Mouse (Mus musculus) kidney, embryonic 14.5 days (tissue): ENCODE results near the gene Slc22a20. TPM values are rescaled to one million over a fixed set of nuclear protein-coding genes. Genes with fewer than 3 reads are reported as not detected.

Experiments used
- ATAC-seq: fragments of 200-750 bp; cut with Nextera tagmentation; 2 replicates; pipeline ENCODE4 v1.8.0; 2017; ENCODE audit warnings: moderate number of reproducible peaks, mild to moderate bottlenecking, moderate TSS enrichment, moderate library complexity; ENCODE audit not compliant: low FRiP score, low TSS enrichment
- H3K27ac ChIP-seq: fragments of 300-500 bp; sonication (generic); 2 replicates; pipeline ENCODE4 v1.5.1; 2014; ENCODE audit warnings: low read depth, mild to moderate bottlenecking, low read length, moderate library complexity, mixed read lengths
- H3K27me3 ChIP-seq: fragments of 300-500 bp; sonication (generic); 2 replicates; pipeline ENCODE4 v1.6.1; 2014; ENCODE audit warnings: mild to moderate bottlenecking, low read length; ENCODE audit not compliant: control insufficient read depth, insufficient read depth
- H3K36me3 ChIP-seq: fragments of 300-500 bp; sonication (generic); 2 replicates; pipeline ENCODE4 v1.6.1; 2014; ENCODE audit warnings: low read length, mixed read lengths; ENCODE audit not compliant: control insufficient read depth, insufficient read depth
- H3K4me1 ChIP-seq: fragments of 300-500 bp; sonication (generic); 2 replicates; pipeline ENCODE4 v1.6.1; 2014; ENCODE audit warnings: low read length, mixed read lengths; ENCODE audit not compliant: control insufficient read depth, insufficient read depth
- H3K4me2 ChIP-seq: fragments of 300-500 bp; sonication (generic); replicated peaks from 2 replicates; pipeline ENCODE4 v1.6.1; 2014; ENCODE audit warnings: low read depth, mild to moderate bottlenecking, low read length
- H3K4me3 ChIP-seq: fragments of 300-500 bp; sonication (generic); 2 replicates; pipeline ENCODE4 v1.5.1; 2014; ENCODE audit warnings: mild to moderate bottlenecking, low read length
- H3K9ac ChIP-seq: fragments of 300-500 bp; sonication (generic); 2 replicates; pipeline ENCODE4 v1.6.1; 2014; ENCODE audit warnings: low read depth, mild to moderate bottlenecking, low read length, moderate library complexity
- H3K9me3 ChIP-seq: fragments of 300-500 bp; sonication (generic); 2 replicates; pipeline ENCODE4 v1.6.1; 2016; ENCODE audit warnings: low read length; ENCODE audit not compliant: control insufficient read depth
- WGBS: fragments of 180-500 bp; shearing (Covaris S2); extraction: QIAGEN DNeasy Blood & Tissue Kit; methylation state at CpG from one replicate; pipeline ENCODE4 v1.1.7; 2014; 5-methylcytosine and 5-hydroxymethylcytosine counted together
- polyA plus RNA-seq: library from polyadenylated mRNA; unstranded; fragments of >200 nt; fragmentation: Nextera tagmentation; extraction: Ambion mirVana; gene quantifications from 2 replicates; pipeline ENCODE4 v1.2.1, GENCODE M21; 2014

Slc22a20 gene
- polyA plus RNA-seq, 1 experiment from 2014 or later, result not detected

DNA sequence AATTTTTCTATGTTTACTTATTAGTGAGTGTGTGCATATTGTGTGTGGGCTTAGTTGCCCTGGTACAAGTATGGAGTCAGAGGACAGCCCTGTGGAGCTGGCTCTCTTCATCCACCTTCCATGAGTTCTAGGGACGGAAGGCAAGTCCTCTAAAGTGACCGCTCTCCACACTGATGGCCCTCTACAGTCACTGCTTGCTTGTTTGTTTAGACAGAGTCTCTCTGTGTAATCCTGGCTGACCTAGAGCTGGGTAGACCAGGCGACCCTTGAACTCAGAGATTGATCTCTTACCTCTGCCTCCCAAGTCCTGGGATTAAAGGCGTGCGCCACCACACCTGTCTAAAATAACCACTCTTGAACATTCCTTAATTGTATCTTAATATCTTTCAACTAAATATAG lies 28.6 kb downstream of the Slc22a20 start:
- H3K4me3 ChIP-seq, result no peak overlapping the region
- no peak overlapping the region for H3K4me2 ChIP-seq
- WGBS, result 85% methylated on average over 5 of the region's 5 CpGs
- no peaks in the 10 kb centered on the region for H3K9me3 ChIP-seq
- no peaks in the 10 kb centered on the region for H3K27me3 ChIP-seq
- no peak for ATAC-seq
- peaks cover 62% of the 10 kb centered on the region for H3K36me3 ChIP-seq
- H3K4me1 ChIP-seq, result peaks cover 42% of the 10 kb centered on the region
- H3K9ac ChIP-seq, result no peak overlapping the region
- H3K27ac ChIP-seq, result no peak overlapping the region

DNA sequence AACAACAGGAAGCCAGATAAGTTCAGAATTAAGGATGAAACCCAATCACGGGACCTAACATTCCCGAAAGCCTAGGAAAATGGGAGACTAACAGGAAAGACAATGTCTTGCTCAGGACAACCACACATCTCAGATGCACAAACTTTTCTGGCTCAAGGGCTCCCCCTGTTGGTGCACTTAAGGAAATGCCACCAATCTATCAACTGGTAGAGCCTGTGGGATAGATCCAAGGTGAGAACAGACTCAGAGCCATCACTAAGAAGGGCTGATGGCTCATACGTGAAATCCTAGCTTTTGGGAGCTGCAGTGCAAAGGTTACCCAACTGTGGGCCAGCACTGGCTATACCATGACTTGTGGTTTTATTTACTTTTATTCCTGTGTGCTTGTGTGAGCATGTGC lies 29.3 kb downstream of the Slc22a20 start:
- Histone ChIP-seq H3K4me3 (no peak overlapping the region), H3K9ac (no peak overlapping the region), H3K27me3 (no peaks in the 10 kb centered on the region), H3K9me3 (no peaks in the 10 kb centered on the region), H3K27ac (no peak overlapping the region; the same call in 1 of the 2 replicates), H3K4me2 (no peak overlapping the region), H3K4me1 (peaks cover 40% of the 10 kb centered on the region), H3K36me3 (peaks cover 68% of the 10 kb centered on the region)
- WGBS, result 16% methylated on average over 3 of the region's 3 CpGs
- peak; percentile 28; the same call in 1 of the 2 replicates for ATAC-seq

DNA sequence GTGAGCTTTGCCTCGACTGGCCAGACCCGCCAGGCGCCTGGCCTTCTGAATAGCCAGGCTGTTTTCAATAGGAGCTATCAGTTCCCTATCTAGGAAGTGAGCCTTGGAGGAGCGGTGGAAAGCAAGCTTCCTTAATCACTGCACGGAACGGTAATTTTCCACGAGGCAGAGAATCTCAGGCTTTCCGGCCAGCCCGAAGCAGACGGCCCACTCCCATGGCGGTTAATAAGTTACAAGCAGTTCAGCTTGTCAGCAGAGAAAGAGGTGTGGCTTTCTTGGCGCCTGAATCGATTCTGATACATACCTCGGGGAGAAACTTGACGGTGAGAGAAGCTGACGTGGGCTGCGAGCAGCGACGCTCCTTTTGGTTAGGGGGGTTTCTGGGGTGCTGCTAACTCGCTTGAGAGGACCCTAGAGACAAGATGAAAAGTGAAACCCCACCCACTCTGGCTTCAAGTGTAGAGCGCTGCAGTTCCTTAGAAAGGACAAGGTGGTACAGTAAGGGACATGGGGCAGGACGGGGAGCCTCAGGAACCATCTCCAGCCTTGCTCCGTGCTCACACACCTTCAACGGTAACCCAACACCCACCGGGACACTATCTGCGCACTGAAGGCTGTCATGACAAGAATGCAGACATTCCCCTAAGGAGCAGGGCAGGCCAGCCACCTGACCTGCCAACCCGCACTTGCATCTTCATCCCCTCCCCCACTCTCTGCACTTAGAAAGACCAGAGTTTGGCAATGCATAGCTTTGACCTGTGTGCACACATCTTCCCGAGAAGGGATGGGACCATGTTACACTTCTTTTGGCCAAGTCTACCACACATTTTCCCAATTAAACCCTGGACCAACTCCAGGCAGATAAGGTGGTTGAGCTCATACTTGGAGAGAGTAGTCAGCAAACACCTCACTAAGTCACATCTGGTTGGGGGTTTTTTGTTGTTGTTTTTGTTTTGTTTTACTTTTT lies 30.0 kb downstream of the Slc22a20 start:
- no peak overlapping the region for H3K4me3 ChIP-seq
- H3K9ac ChIP-seq, result no peak overlapping the region
- peaks cover 36% of the 10 kb centered on the region for H3K4me1 ChIP-seq
- H3K9me3 ChIP-seq, result no peaks in the 10 kb centered on the region
- peak; percentile 44; the same call in 1 of the 2 replicates for ATAC-seq
- H3K4me2 ChIP-seq, result peak overlapping the region; percentile 27
- H3K27ac ChIP-seq, result peak overlapping the region; percentile 73
- H3K27me3 ChIP-seq, result no peaks in the 10 kb centered on the region
- H3K36me3 ChIP-seq, result peaks cover 68% of the 10 kb centered on the region
- WGBS, result 68% methylated on average over 28 of the region's 28 CpGs

DNA sequence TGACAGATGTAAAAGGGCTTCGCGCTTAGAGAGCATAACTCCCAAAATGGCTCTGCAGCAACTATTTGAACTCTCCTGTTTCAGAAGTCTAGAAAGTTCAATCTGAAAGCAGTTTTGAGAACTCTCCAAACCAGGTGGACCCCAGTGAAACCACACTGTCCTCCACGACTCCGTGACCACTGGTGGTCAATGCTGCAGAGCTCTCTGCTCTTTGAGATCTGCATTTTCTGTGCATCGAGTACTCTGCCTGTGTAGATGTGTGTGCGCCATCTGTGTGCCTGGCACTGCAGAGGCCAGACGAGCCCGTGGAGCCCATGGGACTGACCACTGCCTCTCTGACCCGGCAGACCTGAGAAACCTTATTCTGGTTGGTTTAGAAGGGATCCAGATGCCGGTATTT lies 31.0 kb downstream of the Slc22a20 start:
- H3K36me3 ChIP-seq, result peaks cover 72% of the 10 kb centered on the region
- peak overlapping the region; percentile 73; the same call in 1 of the 2 replicates for H3K27ac ChIP-seq
- WGBS, result 77% methylated on average over 10 of the region's 10 CpGs
- H3K27me3 ChIP-seq, result no peaks in the 10 kb centered on the region
- H3K4me2 ChIP-seq, result peak overlapping the region; percentile 17; the same call in 1 of the 2 replicates
- H3K9me3 ChIP-seq, result no peaks in the 10 kb centered on the region
- no peak for ATAC-seq
- peak overlapping the region; percentile 14 for H3K9ac ChIP-seq
- H3K4me3 ChIP-seq, result no peak overlapping the region
- peaks cover 34% of the 10 kb centered on the region for H3K4me1 ChIP-seq

DNA sequence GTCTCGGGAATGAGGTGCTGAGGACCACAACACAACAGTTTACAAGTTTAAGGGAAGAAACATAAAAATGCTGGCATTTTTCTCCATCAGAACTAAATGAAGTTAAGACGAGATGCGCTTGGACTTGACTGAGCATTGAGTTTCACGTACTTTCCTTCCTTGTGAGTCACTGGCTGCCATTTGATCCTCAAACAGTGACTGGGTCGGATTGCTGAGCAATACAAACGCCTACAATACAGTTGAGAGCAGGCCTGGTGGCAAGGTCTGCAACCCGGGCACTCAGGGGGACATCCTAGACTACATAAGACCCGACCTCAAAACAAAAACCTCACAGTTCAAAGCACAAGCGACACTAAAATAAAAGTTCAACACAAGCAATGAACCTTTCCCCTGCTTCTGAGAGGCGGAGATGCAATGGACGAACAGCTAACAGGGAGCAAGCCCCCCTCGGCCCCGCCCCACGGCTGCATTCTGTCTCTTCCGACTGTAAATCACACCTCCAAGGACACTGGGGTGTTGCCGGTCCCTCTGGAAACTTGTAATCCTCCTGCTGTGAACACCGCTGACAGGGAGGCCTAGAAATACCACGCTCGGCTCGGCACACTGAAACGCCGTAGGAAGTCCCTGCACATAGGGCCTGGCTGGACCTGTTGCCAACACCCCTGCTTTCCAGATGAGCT lies 31.8 kb downstream of the Slc22a20 start:
- 34% methylated on average over 22 of the region's 22 CpGs for WGBS
- Histone ChIP-seq H3K27me3 (no peaks in the 10 kb centered on the region), H3K4me2 (no peak overlapping the region; the same call in 1 of the 2 replicates), H3K9me3 (no peaks in the 10 kb centered on the region), H3K9ac (no peak overlapping the region), H3K27ac (peak overlapping the region; percentile 73; the same call in 1 of the 2 replicates), H3K4me1 (peaks cover 34% of the 10 kb centered on the region), H3K36me3 (peaks cover 73% of the 10 kb centered on the region), H3K4me3 (no peak overlapping the region)
- no peak for ATAC-seq

DNA sequence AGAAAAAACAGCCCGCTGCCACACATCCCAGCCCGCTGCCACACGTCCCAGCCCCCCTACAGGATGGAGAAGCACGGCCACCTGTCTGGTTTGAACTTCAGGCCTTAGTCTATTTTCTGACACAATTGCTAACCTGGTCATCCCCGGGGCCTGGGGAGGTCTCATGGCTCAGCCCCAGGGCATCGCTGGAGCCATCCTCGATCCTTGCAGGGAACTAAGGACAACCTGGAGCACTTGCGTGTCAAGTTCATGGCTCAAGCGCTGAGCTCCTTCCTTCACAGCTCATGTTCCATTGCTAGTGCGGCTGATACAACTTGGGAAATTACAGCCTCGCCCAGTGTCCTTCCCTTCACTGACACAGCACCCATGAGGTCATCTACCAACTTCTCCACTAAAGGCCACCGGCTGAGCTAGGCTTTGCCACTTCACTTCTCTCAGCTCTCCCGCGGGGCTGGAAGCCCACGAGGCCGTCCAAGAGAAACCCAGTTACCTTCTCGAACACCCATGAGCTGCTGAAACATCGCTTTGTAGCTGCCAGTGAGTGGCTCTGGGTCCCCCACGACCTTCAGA lies 32.7 kb downstream of the Slc22a20 start:
- peaks cover 73% of the 10 kb centered on the region for H3K36me3 ChIP-seq
- H3K9me3 ChIP-seq, result no peaks in the 10 kb centered on the region
- no peak overlapping the region for H3K9ac ChIP-seq
- ATAC-seq, result no peak
- H3K27me3 ChIP-seq, result no peaks in the 10 kb centered on the region
- 92% methylated on average over 19 of the region's 19 CpGs for WGBS
- no peak overlapping the region for H3K4me2 ChIP-seq
- peak overlapping the region; percentile 0; the same call in 1 of the 2 replicates for H3K27ac ChIP-seq
- peaks cover 34% of the 10 kb centered on the region for H3K4me1 ChIP-seq
- H3K4me3 ChIP-seq, result no peak overlapping the region

DNA sequence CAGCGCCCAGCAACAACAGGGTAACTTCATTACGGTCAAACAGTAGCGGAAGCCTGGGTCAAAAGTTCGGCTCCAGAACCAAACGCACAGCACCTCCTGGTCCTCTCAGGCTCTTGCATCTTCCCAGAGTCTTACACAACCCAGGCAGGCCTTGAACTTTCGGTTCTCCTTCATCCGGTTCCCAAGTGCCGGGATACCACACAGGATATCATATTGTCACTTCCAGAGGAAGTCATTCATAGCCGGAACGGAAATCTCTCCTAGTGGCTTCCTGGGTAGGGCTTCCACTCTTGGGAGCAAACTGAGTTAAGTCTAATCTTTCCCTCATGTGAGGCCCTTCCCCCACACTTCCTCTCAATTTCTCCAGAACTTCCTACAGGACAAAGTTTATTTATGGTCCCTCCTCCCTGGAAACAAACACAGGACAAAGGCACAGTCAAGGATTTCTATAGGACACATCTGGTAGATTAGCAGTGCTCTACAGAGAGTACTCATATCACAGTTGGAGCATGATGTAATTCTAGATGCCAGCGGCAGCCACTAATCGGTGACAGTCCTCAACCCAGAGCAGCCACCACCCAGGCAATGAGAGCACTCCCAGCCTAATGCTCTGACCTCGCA lies 33.8 kb downstream of the Slc22a20 start:
- no peaks in the 10 kb centered on the region for H3K9me3 ChIP-seq
- peak overlapping the region; percentile 79; the same call in 1 of the 2 replicates for H3K27ac ChIP-seq
- no peak overlapping the region for H3K9ac ChIP-seq
- ATAC-seq, result peak; percentile 33; the same call in 1 of the 2 replicates
- H3K4me2 ChIP-seq, result no peak overlapping the region
- H3K4me3 ChIP-seq, result no peak overlapping the region
- peaks cover 75% of the 10 kb centered on the region for H3K36me3 ChIP-seq
- peaks cover 34% of the 10 kb centered on the region for H3K4me1 ChIP-seq
- WGBS, result 75% methylated on average over 13 of the region's 13 CpGs
- no peaks in the 10 kb centered on the region for H3K27me3 ChIP-seq

DNA sequence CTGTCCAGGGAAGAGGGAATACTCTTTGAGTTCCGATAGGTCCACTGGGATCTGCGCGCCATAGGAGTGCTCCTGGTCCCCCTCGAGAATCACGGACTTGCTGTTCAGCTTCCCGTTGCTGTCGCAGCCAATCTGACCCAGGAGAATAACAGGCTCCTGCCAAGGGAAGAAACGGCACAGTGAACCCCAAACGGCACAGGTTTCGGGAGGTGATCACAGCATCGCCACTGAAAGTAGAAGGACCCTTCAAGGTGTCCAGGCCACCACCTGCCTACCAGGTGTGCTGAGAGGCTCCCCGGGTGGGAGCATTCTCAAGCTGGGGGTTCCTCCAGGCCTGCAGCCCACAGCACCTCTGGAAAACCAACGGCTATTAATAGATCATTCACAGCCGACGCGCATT lies 34.3 kb downstream of the Slc22a20 start:
- peak overlapping the region; percentile 31; the same call in 1 of the 2 replicates for H3K27ac ChIP-seq
- H3K4me2 ChIP-seq, result no peak overlapping the region
- WGBS, result 85% methylated on average over 16 of the region's 16 CpGs
- peaks cover 74% of the 10 kb centered on the region for H3K36me3 ChIP-seq
- H3K9ac ChIP-seq, result no peak overlapping the region
- H3K27me3 ChIP-seq, result no peaks in the 10 kb centered on the region
- H3K4me3 ChIP-seq, result no peak overlapping the region
- no peaks in the 10 kb centered on the region for H3K9me3 ChIP-seq
- ATAC-seq, result no peak
- peaks cover 34% of the 10 kb centered on the region for H3K4me1 ChIP-seq
